Mouse (Mus musculus): Measurements from ENCODE around the gene Cdca7. TPM values are rescaled to one million over a fixed set of nuclear protein-coding genes. Genes with fewer than 3 reads are reported as not detected.
A peak's percentile ranks its signal among the peaks of the same experiment; 100 is the strongest.

Gene Cdca7
- polyA plus RNA-seq, 1 experiment from 2014 or later = 126 TPM

DNA sequence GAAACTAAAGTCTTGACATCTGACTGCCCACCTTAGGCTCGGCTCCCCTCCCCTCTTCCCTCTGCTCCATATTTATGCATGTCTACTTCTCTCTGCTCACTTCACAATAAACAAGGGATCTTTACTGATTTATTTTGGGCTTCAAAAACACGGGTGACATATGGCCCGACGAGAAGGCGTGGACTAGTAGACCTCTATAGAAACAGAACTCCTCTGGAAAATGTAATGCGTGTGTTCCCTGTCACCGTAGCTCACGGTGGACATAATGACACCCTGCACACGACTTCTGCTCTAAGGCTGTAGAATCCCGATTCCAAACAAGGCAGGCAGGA lies 53.0 kb downstream of the Cdca7 start:
- Histone ChIP-seq H3K9ac (replicated peaks) (no peak overlapping the region), H3K27ac (replicated peaks) (peak overlapping the region; percentile 50), H3K36me3 (no peaks in the 10 kb centered on the region), H3K4me3 (no peak overlapping the region), H3K4me1 (peaks cover 10% of the 10 kb centered on the region; the same call in 1 of the 2 replicates), H3K9me3 (no peaks in the 10 kb centered on the region; the same call in 1 of the 2 replicates), H3K4me2 (replicated peaks) (peak overlapping the region; percentile 48), H3K27me3 (peaks cover 87% of the 10 kb centered on the region)
- 25% methylated on average over 10 of the region's 10 CpGs for WGBS
- 0 out of 2 replicates have a peak, but pooled peaks have one; percentile 12 for ATAC-seq (ENCODE audit: low FRiP score, low read depth)

DNA sequence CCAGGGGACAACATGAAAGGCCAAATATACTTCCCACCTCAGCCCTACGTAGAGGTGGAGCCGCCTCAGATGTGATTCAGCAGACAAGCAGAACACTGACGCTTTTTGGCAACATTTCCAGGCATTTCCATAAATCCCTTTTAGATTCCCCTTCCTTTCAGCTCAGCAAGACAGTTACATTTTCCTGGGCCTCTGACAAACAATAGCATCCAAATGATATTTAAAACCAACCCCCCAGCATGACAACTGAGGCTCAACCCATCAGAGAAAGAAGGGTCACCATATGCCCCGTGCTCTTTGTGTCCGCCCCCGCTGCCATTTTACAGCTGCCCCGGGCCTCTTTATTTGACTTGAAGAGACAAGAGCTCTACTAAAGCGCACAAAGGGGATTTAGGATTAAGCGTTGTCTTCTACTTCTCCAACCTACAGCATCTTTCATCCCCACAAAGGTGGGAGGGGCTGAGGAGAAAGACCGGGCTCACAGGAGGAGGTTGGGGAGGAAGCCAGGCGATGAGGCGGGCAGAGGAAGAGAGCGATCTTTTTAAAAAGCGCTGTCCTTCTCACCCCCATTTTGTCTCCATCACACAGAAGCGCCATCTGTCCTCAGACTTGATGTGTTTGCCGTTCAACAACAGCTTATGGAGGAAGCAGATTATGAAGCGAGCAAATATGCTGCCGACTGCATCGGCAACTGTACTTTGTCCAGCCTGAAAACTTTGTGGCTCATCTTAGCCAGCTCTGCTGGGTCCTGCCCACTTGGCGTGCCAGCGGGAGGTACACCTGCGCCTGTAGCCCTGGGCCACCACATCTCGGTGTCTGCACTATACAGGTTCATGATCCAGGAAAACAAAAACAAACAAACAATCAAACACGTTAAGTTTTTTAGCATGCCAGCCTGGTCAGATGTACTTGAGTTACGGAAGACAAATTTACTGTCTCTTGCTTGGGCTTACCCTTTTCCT lies 53.7 kb downstream of the Cdca7 start:
- peak overlapping the region; percentile 28 for H3K4me3 ChIP-seq
- peak overlapping the region; percentile 50 for H3K27ac ChIP-seq (replicated peaks)
- peaks cover 10% of the 10 kb centered on the region; the same call in 1 of the 2 replicates for H3K4me1 ChIP-seq
- ATAC-seq (ENCODE audit: low FRiP score, low read depth) = peak; percentile 87
- peak overlapping the region; percentile 48 for H3K4me2 ChIP-seq (replicated peaks)
- H3K9ac ChIP-seq (replicated peaks) = 0 out of 2 replicates have a peak overlapping the region, but pooled peaks have one; percentile 12
- peaks cover 87% of the 10 kb centered on the region for H3K27me3 ChIP-seq
- no peaks in the 10 kb centered on the region for H3K36me3 ChIP-seq
- WGBS = 11% methylated on average over 25 of the region's 25 CpGs
- no peaks in the 10 kb centered on the region; the same call in 1 of the 2 replicates for H3K9me3 ChIP-seq

DNA sequence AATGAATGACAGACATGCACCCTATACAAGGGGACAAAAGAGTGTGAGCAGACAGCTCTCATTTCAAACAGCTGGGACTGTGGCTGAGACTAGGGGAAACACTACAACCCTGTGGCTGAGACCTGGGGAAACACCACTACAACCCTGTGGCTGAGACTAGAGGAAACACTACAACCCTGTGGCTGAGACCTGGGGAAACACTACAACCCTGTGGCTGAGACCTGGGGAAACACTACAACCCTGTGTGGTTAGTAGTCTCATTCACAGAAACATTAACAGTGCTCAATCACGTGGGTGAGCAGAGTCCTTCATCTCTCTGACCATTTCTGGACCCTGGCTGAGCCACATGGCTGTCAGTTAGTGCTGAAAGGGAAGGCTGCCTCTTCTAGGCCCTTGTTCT lies 59.9 kb downstream of the Cdca7 start:
- Histone ChIP-seq H3K4me2 (replicated peaks) (no peak overlapping the region), H3K27ac (replicated peaks) (no peak overlapping the region), H3K27me3 (peaks cover 79% of the 10 kb centered on the region), H3K4me1 (no peaks in the 10 kb centered on the region), H3K4me3 (no peak overlapping the region), H3K36me3 (no peaks in the 10 kb centered on the region), H3K9ac (replicated peaks) (no peak overlapping the region), H3K9me3 (no peaks in the 10 kb centered on the region; the same call in 1 of the 2 replicates)
- 50% methylated on average over 1 of the region's 1 CpGs for WGBS
- no peak for ATAC-seq (ENCODE audit: low FRiP score, low read depth)

Other genes with a start within 250 kb of the Cdca7 start
- 8.6 and 9.3 TPM in 2 replicates for gene Map3k20, start 190.5 kb upstream of the Cdca7 start, polyA plus RNA-seq (2016; fragmentation: Nextera tagmentation; extraction: Ambion mirVana)

Data from midbrain, embryonic 12.5 days (tissue).